Mouse (Mus musculus): ENCODE measurements around the gene Mapk10. TPM values are rescaled to one million over a fixed set of nuclear protein-coding genes. Genes with fewer than 3 reads are reported as not detected.
A peak's percentile ranks its signal among the peaks of the same experiment; 100 is the strongest.

The Mapk10 gene
- polyA plus RNA-seq, 1 experiment from 2014 or later = 86.6 TPM

DNA sequence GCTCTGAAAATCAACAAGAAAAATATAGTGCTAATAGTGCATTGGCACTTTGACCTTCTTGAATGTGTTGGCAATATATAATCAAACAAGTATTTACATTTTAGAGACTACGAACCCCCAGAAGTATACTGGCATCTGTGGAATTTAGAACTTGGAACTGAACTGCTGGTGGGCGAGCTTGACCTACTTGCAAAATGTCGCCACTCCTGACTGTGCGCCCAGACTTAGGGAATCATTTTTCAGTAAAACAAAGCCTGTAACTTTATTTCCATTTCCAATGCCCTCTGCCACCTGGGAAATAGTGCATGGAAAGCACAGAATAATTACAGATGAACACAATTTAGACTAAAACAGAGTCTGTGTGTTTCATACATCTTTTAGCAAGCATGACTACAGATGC lies 163.1 kb downstream of the Mapk10 start:
- Histone ChIP-seq H3K27ac (no peak overlapping the region), H3K4me3 (replicated peaks; ENCODE audit: low read length) (no peak overlapping the region), H3K27me3 (ENCODE audit: control insufficient read depth, insufficient read depth, low read length) (no peaks in the 10 kb centered on the region), H3K9me3 (ENCODE audit: control insufficient read depth, low read length) (no peaks in the 10 kb centered on the region), H3K4me1 (replicated peaks; ENCODE audit: control insufficient read depth, insufficient read depth, low read length) (no peaks in the 10 kb centered on the region), H3K36me3 (replicated peaks; ENCODE audit: control insufficient read depth, insufficient read depth) (no peaks in the 10 kb centered on the region), H3K9ac (no peak overlapping the region), H3K4me2 (replicated peaks) (no peak overlapping the region)
- ATAC-seq (ENCODE audit: low FRiP score) (no peak), DNase-seq (ENCODE audit: low spot score) (no peak)
- WGBS = 86% methylated on average over 4 of the region's 4 CpGs

- Histone ChIP-seq H3K4me3 (replicated peaks; ENCODE audit: low read length) (no peak overlapping the region), H3K4me2 (replicated peaks) (no peak overlapping the region), H3K4me1 (replicated peaks; ENCODE audit: control insufficient read depth, insufficient read depth, low read length) (no peaks in the 10 kb centered on the region), H3K36me3 (replicated peaks; ENCODE audit: control insufficient read depth, insufficient read depth) (peaks cover 15% of the 10 kb centered on the region; the same call in 1 of the 2 replicates), H3K9me3 (ENCODE audit: control insufficient read depth, low read length) (no peaks in the 10 kb centered on the region), H3K27me3 (ENCODE audit: control insufficient read depth, insufficient read depth, low read length) (no peaks in the 10 kb centered on the region), H3K27ac (no peak overlapping the region), H3K9ac (no peak overlapping the region)
- DNase-seq (ENCODE audit: low spot score) (no peak), ATAC-seq (ENCODE audit: low FRiP score) (no peak)
- WGBS = 97% methylated on average over 3 of the region's 3 CpGs
Measured at GRCm38 (mm10) chr5:103037752-103038151, 173.4 kb downstream of the Mapk10 start.

DNA sequence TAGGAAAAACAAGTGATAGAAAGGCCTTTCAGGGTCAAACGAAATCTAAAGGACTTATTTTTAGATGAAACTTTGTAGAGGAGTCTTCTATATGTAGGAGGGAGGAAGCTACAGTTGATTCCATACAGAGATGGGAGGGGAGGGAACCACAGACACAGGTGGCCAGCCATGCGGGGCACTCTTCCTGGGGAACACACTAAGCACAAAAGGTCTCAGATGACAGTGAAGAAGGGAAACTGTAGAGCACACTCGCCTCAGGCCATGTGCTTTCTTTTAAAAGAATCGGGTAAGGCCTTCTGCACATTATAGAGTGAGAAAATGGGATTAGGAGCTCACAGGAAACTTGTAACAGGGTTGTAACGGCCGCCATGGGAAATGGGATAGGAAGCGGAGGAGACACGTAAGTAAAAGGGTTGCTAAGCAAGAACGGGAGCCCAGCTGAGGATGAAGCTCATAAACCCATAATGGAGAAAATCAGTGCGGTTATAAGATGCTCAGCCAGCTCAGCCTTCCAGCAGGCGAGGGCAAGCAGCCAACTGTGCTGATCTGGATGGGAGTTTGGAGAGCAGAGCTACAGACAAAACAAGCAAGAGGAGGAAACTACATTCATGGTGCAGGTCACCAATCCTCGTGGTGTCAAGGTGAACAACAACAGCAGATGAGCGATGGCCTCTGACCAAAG lies 182.1 kb downstream of the Mapk10 start:
- no peaks in the 10 kb centered on the region for H3K27me3 ChIP-seq (ENCODE audit: control insufficient read depth, insufficient read depth, low read length)
- H3K9me3 ChIP-seq (ENCODE audit: control insufficient read depth, low read length) = no peaks in the 10 kb centered on the region
- ATAC-seq (ENCODE audit: low FRiP score) (peak; percentile 40; the same call in 1 of the 2 replicates), DNase-seq (ENCODE audit: low spot score) (peak; percentile 54)
- 44% methylated on average over 13 of the region's 13 CpGs for WGBS
- H3K4me1 ChIP-seq (replicated peaks; ENCODE audit: control insufficient read depth, insufficient read depth, low read length) = peaks cover 6% of the 10 kb centered on the region
- no peak overlapping the region for H3K4me2 ChIP-seq (replicated peaks)
- no peak overlapping the region for H3K9ac ChIP-seq
- no peaks in the 10 kb centered on the region for H3K36me3 ChIP-seq (replicated peaks; ENCODE audit: control insufficient read depth, insufficient read depth)
- no peak overlapping the region for H3K4me3 ChIP-seq (replicated peaks; ENCODE audit: low read length)
- peak overlapping the region; percentile 57 for H3K27ac ChIP-seq

GRCm38 (mm10) chr5:103022504-103023172 lies 188.5 kb downstream of the Mapk10 start:
- Histone ChIP-seq H3K9ac (peak overlapping the region; percentile 6; the same call in 1 of the 2 replicates), H3K4me1 (replicated peaks; ENCODE audit: control insufficient read depth, insufficient read depth, low read length) (peaks cover 17% of the 10 kb centered on the region), H3K4me3 (replicated peaks; ENCODE audit: low read length) (no peak overlapping the region), H3K4me2 (replicated peaks) (no peak overlapping the region), H3K27me3 (ENCODE audit: control insufficient read depth, insufficient read depth, low read length) (no peaks in the 10 kb centered on the region), H3K36me3 (replicated peaks; ENCODE audit: control insufficient read depth, insufficient read depth) (no peaks in the 10 kb centered on the region), H3K27ac (peak overlapping the region; percentile 29), H3K9me3 (ENCODE audit: control insufficient read depth, low read length) (no peaks in the 10 kb centered on the region)
- 60% methylated on average over 7 of the region's 7 CpGs for WGBS
- no peak for ATAC-seq (ENCODE audit: low FRiP score)
- no peak for DNase-seq (ENCODE audit: low spot score)

GRCm38 (mm10) chr5:103021479-103021878 lies 189.7 kb downstream of the Mapk10 start:
- ATAC-seq (ENCODE audit: low FRiP score) (peak; percentile 66; the same call in 1 of the 2 replicates), DNase-seq (ENCODE audit: low spot score) (peak; percentile 49)
- H3K27me3 ChIP-seq (ENCODE audit: control insufficient read depth, insufficient read depth, low read length) = no peaks in the 10 kb centered on the region
- no peak overlapping the region for H3K9ac ChIP-seq
- H3K4me2 ChIP-seq (replicated peaks) = no peak overlapping the region
- H3K9me3 ChIP-seq (ENCODE audit: control insufficient read depth, low read length) = no peaks in the 10 kb centered on the region
- H3K4me1 ChIP-seq (replicated peaks; ENCODE audit: control insufficient read depth, insufficient read depth, low read length) = peaks cover 17% of the 10 kb centered on the region
- no peak overlapping the region for H3K4me3 ChIP-seq (replicated peaks; ENCODE audit: low read length)
- no peaks in the 10 kb centered on the region for H3K36me3 ChIP-seq (replicated peaks; ENCODE audit: control insufficient read depth, insufficient read depth)
- H3K27ac ChIP-seq = peak overlapping the region; percentile 26
- WGBS = 53% methylated on average over 8 of the region's 8 CpGs

DNA sequence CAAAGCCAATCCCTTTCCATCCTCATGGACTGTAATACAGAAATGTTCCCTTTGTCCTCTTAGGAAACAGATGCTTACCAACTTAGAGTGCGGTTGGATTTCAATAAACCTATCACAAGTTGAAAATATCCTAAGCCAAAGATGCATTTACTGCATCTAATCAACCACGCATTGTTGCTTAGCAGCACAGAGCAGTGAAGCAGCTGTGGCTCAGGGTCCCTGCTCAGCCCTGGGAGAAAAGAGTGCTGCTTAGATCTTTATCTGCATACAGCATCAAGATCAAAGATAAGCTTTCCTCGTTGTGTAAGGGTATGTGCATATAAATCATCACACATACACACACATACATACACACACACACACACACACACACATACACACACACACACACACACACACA lies 190.2 kb downstream of the Mapk10 start:
- Histone ChIP-seq H3K36me3 (replicated peaks; ENCODE audit: control insufficient read depth, insufficient read depth) (no peaks in the 10 kb centered on the region), H3K4me1 (replicated peaks; ENCODE audit: control insufficient read depth, insufficient read depth, low read length) (peaks cover 17% of the 10 kb centered on the region), H3K9ac (no peak overlapping the region), H3K27ac (peak overlapping the region; percentile 26), H3K9me3 (ENCODE audit: control insufficient read depth, low read length) (no peaks in the 10 kb centered on the region), H3K27me3 (ENCODE audit: control insufficient read depth, insufficient read depth, low read length) (no peaks in the 10 kb centered on the region), H3K4me2 (replicated peaks) (no peak overlapping the region), H3K4me3 (replicated peaks; ENCODE audit: low read length) (no peak overlapping the region)
- peak; percentile 70; the same call in 1 of the 2 replicates for ATAC-seq (ENCODE audit: low FRiP score)
- DNase-seq (ENCODE audit: low spot score) = peak; percentile 45
- WGBS = 14% methylated on average over 3 of the region's 3 CpGs

DNA sequence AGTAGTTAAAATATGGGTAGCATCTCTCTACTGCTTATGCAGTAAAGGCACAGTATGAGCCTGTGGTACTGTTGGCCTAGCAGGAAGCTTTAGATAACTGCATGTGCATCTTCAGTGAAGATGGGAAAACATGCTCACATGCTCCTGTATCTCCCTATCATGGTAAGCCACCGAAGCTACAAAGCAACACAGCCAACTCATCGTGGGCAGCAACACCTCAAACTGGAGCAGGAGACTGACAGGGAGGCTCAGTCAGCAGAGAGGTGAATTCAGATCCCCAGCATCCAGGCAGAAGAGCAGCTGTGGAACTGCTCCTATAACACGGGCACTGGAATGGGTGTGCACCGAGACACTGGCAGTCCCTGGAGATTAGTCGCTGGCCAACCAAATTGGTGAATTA lies 191.0 kb downstream of the Mapk10 start:
- no peak for ATAC-seq (ENCODE audit: low FRiP score)
- WGBS = 74% methylated on average over 5 of the region's 5 CpGs
- no peak overlapping the region for H3K4me3 ChIP-seq (replicated peaks; ENCODE audit: low read length)
- H3K9me3 ChIP-seq (ENCODE audit: control insufficient read depth, low read length) = no peaks in the 10 kb centered on the region
- H3K9ac ChIP-seq = no peak overlapping the region
- H3K36me3 ChIP-seq (replicated peaks; ENCODE audit: control insufficient read depth, insufficient read depth) = no peaks in the 10 kb centered on the region
- H3K4me1 ChIP-seq (replicated peaks; ENCODE audit: control insufficient read depth, insufficient read depth, low read length) = peaks cover 17% of the 10 kb centered on the region
- H3K27me3 ChIP-seq (ENCODE audit: control insufficient read depth, insufficient read depth, low read length) = no peaks in the 10 kb centered on the region
- H3K4me2 ChIP-seq (replicated peaks) = no peak overlapping the region
- DNase-seq (ENCODE audit: low spot score) = no peak
- no peak overlapping the region; the same call in 1 of the 2 replicates for H3K27ac ChIP-seq

DNA sequence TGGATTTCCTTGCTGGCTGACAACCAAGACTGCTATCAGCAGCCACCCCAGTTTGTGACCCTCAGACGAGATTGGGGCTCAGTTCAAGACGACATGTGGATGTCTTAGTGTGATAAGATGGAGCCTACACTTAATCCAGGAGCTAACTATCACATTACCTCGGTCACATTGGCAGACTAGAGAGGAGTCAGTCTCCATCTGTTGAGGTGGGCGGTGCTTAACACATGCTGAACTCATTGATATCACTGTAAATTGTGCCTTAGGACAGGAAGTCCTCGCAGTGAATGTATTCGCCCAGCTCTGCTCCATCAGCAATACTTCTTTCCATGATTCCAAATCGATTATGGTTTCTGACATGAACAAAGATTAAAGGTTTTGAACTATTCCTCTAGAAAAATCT lies 193.5 kb downstream of the Mapk10 start:
- 87% methylated on average over 7 of the region's 7 CpGs for WGBS
- Histone ChIP-seq H3K4me1 (replicated peaks; ENCODE audit: control insufficient read depth, insufficient read depth, low read length) (peaks cover 16% of the 10 kb centered on the region), H3K4me3 (replicated peaks; ENCODE audit: low read length) (no peak overlapping the region), H3K36me3 (replicated peaks; ENCODE audit: control insufficient read depth, insufficient read depth) (no peaks in the 10 kb centered on the region), H3K4me2 (replicated peaks) (no peak overlapping the region), H3K27ac (no peak overlapping the region), H3K27me3 (ENCODE audit: control insufficient read depth, insufficient read depth, low read length) (no peaks in the 10 kb centered on the region), H3K9me3 (ENCODE audit: control insufficient read depth, low read length) (no peaks in the 10 kb centered on the region), H3K9ac (no peak overlapping the region)
- DNase-seq (ENCODE audit: low spot score) (no peak), ATAC-seq (ENCODE audit: low FRiP score) (no peak)

GRCm38 (mm10) chr5:103014309-103014708 lies 196.8 kb downstream of the Mapk10 start:
- Histone ChIP-seq H3K4me1 (replicated peaks; ENCODE audit: control insufficient read depth, insufficient read depth, low read length) (no peaks in the 10 kb centered on the region; the same call in 1 of the 2 replicates), H3K9ac (no peak overlapping the region), H3K27ac (peak overlapping the region; percentile 38; the same call in 1 of the 2 replicates), H3K36me3 (replicated peaks; ENCODE audit: control insufficient read depth, insufficient read depth) (no peaks in the 10 kb centered on the region), H3K4me2 (replicated peaks) (no peak overlapping the region), H3K9me3 (ENCODE audit: control insufficient read depth, low read length) (no peaks in the 10 kb centered on the region), H3K4me3 (replicated peaks; ENCODE audit: low read length) (no peak overlapping the region), H3K27me3 (ENCODE audit: control insufficient read depth, insufficient read depth, low read length) (no peaks in the 10 kb centered on the region)
- ATAC-seq (ENCODE audit: low FRiP score) (no peak; the same call in 1 of the 2 replicates), DNase-seq (ENCODE audit: low spot score) (no peak)
- 63% methylated on average over 4 of the region's 4 CpGs for WGBS
